Mouse (Mus musculus) kidney, postnatal 0 days (tissue): ENCODE measurements around the gene Trim21. TPM values are rescaled to one million over a fixed set of nuclear protein-coding genes. Genes with fewer than 3 reads are reported as not detected.

Experiments
- ATAC-seq: fragments of 200-750 bp; cut with Nextera tagmentation; replicated peaks from 2 replicates; pipeline ENCODE4 v1.8.0; 2017; ENCODE audit warnings: low read depth, moderate number of reproducible peaks, moderate TSS enrichment, moderate library complexity; ENCODE audit not compliant: low FRiP score
- DNase-seq: peaks from one replicate; pipeline ENCODE4 v3.0.0-alpha.2; 2016; ENCODE audit warnings: low spot score
- H3K27ac ChIP-seq: fragments of 300-500 bp; sonication (generic); 2 replicates; pipeline ENCODE4 v1.5.1; 2014; ENCODE audit warnings: mild to moderate bottlenecking
- H3K27me3 ChIP-seq: fragments of 300-500 bp; sonication (generic); 2 replicates; pipeline ENCODE4 v1.6.1; 2014; ENCODE audit warnings: low read length, mixed read lengths; ENCODE audit not compliant: insufficient read depth
- H3K36me3 ChIP-seq: fragments of 300-500 bp; sonication (generic); 2 replicates; pipeline ENCODE4 v1.6.1; 2014; ENCODE audit warnings: low read length, mixed read lengths; ENCODE audit not compliant: insufficient read depth
- H3K4me1 ChIP-seq: fragments of 300-500 bp; sonication (generic); replicated peaks from 2 replicates; pipeline ENCODE4 v1.6.1; 2014; ENCODE audit warnings: antibody characterized with exemption, low read length, mixed read lengths; ENCODE audit not compliant: insufficient read depth
- H3K4me2 ChIP-seq: fragments of 300-500 bp; sonication (generic); 2 replicates; pipeline ENCODE4 v1.6.1; 2014; ENCODE audit warnings: mild to moderate bottlenecking, low read length, moderate library complexity, mixed read lengths
- H3K4me3 ChIP-seq: fragments of 300-500 bp; sonication (generic); replicated peaks from 2 replicates; pipeline ENCODE4 v1.5.1; 2014; ENCODE audit warnings: low read depth, low read length
- H3K9ac ChIP-seq: fragments of 300-500 bp; sonication (generic); 2 replicates; pipeline ENCODE4 v1.6.1; 2014; ENCODE audit warnings: low read depth, low read length
- H3K9me3 ChIP-seq: fragments of 300-500 bp; sonication (generic); replicated peaks from 2 replicates; pipeline ENCODE4 v1.6.1; 2016; ENCODE audit warnings: low read length, inconsistent platforms, mixed read lengths
- CTCF ChIP-seq: IDR thresholded peaks from 2 replicates; pipeline ENCODE4 v1.5.1; 2016; ENCODE audit warnings: antibody characterized with exemption, low read depth, mild to moderate bottlenecking, moderate library complexity
- WGBS: fragments of 180-500 bp; shearing (Covaris S2); extraction: QIAGEN DNeasy Blood & Tissue Kit; methylation state at CpG from one replicate; pipeline ENCODE4 v1.1.7; 2014; 5-methylcytosine and 5-hydroxymethylcytosine counted together
- polyA plus RNA-seq: library from polyadenylated mRNA; unstranded; fragments of >200 nt; fragmentation: Nextera tagmentation; extraction: Ambion mirVana; gene quantifications from 2 replicates; pipeline ENCODE4 v1.2.1, GENCODE M21; 2015

Trim21 gene
- polyA plus RNA-seq, 1 experiment from 2014 or later = 1.1 TPM

- no peaks in the 10 kb centered on the region for H3K27me3 ChIP-seq
- TF ChIP-seq CTCF = no peak
Observed at GRCm38 (mm10) chr7:102566219-102566618, 933 bp upstream of the Trim21 start.

GRCm38 (mm10) chr7:102553279-102553678 lies 12.0 kb downstream of the Trim21 start:
- Histone ChIP-seq H3K27ac (no peak overlapping the region), H3K4me2 (no peak overlapping the region), H3K36me3 (no peaks in the 10 kb centered on the region), H3K9me3 (no peaks in the 10 kb centered on the region), H3K4me1 (no peaks in the 10 kb centered on the region), H3K4me3 (no peak overlapping the region), H3K9ac (no peak overlapping the region), H3K27me3 (no peaks in the 10 kb centered on the region)
- no peak for DNase-seq
- WGBS = 75% methylated on average over 3 of the region's 3 CpGs
- ATAC-seq = no peak
- TF ChIP-seq CTCF = no peak

More at GRCm38 (mm10) chr7:102566219-102566618, 933 bp upstream of the Trim21 start:
- no peak overlapping the region for H3K4me3 ChIP-seq
- H3K4me2 ChIP-seq = no peak overlapping the region
- 82% methylated on average over 4 of the region's 4 CpGs for WGBS
- no peak overlapping the region for H3K9ac ChIP-seq
- H3K27ac ChIP-seq = no peak overlapping the region
- DNase-seq = no peak
- no peak for ATAC-seq
- H3K4me1 ChIP-seq = no peaks in the 10 kb centered on the region
- no peaks in the 10 kb centered on the region for H3K9me3 ChIP-seq
- 0 out of 2 replicates have a peak, but pooled peaks cover 4% of the 10 kb centered on the region for H3K36me3 ChIP-seq

GRCm38 (mm10) chr7:102549570-102549969 lies 15.7 kb downstream of the Trim21 start, which contains the start of gene Olfr549:
Olfr549 (plus strand) TSS chr7:102549870.
- Histone ChIP-seq H3K4me2 (no peak within 1 kb of the TSS), H3K27me3 (no peaks in the 10 kb centered on the region), H3K27ac (no peak within 1 kb of the TSS), H3K4me3 (no peak within 1 kb of the TSS), H3K9me3 (no peaks in the 10 kb centered on the region), H3K4me1 (no peaks in the 10 kb centered on the region), H3K36me3 (no peaks in the 10 kb centered on the region), H3K9ac (no peak within 1 kb of the TSS)
- DNase-seq (no peak), ATAC-seq (no peak)
- 88% methylated on average over 3 of the region's 3 CpGs for WGBS
- TF ChIP-seq CTCF = no peak

GRCm38 (mm10) chr7:102541251-102541650 lies 24.0 kb downstream of the Trim21 start:
- DNase-seq = no peak
- Histone ChIP-seq H3K4me2 (no peak overlapping the region), H3K36me3 (no peaks in the 10 kb centered on the region), H3K4me3 (no peak overlapping the region), H3K9me3 (no peaks in the 10 kb centered on the region), H3K4me1 (no peaks in the 10 kb centered on the region), H3K9ac (no peak overlapping the region), H3K27ac (no peak overlapping the region), H3K27me3 (no peaks in the 10 kb centered on the region)
- WGBS = 56% methylated on average over 3 of the region's 3 CpGs
- no peak for ATAC-seq
- TF ChIP-seq CTCF = no peak

- WGBS = 84% methylated on average over 2 of the region's 2 CpGs
- ATAC-seq (no peak), DNase-seq (no peak)
- H3K36me3 ChIP-seq = no peaks in the 10 kb centered on the region
- no peak for TF ChIP-seq CTCF
- no peaks in the 10 kb centered on the region for H3K9me3 ChIP-seq
- no peaks in the 10 kb centered on the region for H3K4me1 ChIP-seq
- H3K4me2 ChIP-seq = no peak within 1 kb of the TSS
- no peak within 1 kb of the TSS for H3K27ac ChIP-seq
- no peak within 1 kb of the TSS for H3K9ac ChIP-seq
- no peaks in the 10 kb centered on the region for H3K27me3 ChIP-seq
- H3K4me3 ChIP-seq = no peak within 1 kb of the TSS
Observed at GRCm38 (mm10) chr7:102540596-102540995, 24.7 kb downstream of the Trim21 start, which contains the start of gene Olfr548-ps1. Olfr548-ps1 (plus strand) TSS chr7:102540896.

GRCm38 (mm10) chr7:102534449-102534848 lies 30.8 kb downstream of the Trim21 start, which contains the start of gene Olfr547:
Olfr547 (plus strand) TSS chr7:102534749.
- Histone ChIP-seq H3K36me3 (no peaks in the 10 kb centered on the region), H3K4me3 (no peak within 1 kb of the TSS), H3K4me1 (no peaks in the 10 kb centered on the region), H3K9ac (no peak within 1 kb of the TSS), H3K9me3 (no peaks in the 10 kb centered on the region), H3K4me2 (no peak within 1 kb of the TSS), H3K27ac (no peak within 1 kb of the TSS), H3K27me3 (no peaks in the 10 kb centered on the region)
- no peak for TF ChIP-seq CTCF
- DNase-seq (no peak), ATAC-seq (no peak)
- WGBS = 76% methylated on average over 1 of the region's 1 CpGs

GRCm38 (mm10) chr7:102529052-102529451 lies 36.2 kb downstream of the Trim21 start:
- TF ChIP-seq CTCF = no peak
- H3K36me3 ChIP-seq = no peaks in the 10 kb centered on the region
- no peak for DNase-seq
- no peak overlapping the region for H3K4me2 ChIP-seq
- no peak overlapping the region for H3K9ac ChIP-seq
- H3K4me1 ChIP-seq = no peaks in the 10 kb centered on the region
- H3K4me3 ChIP-seq = no peak overlapping the region
- 84% methylated on average over 1 of the region's 1 CpGs for WGBS
- H3K9me3 ChIP-seq = no peaks in the 10 kb centered on the region
- H3K27ac ChIP-seq = no peak overlapping the region
- ATAC-seq = no peak
- H3K27me3 ChIP-seq = no peaks in the 10 kb centered on the region
